Mouse (Mus musculus): ENCODE measurements at regions not wholly inside any gene's neighbourhood (a gene's known extent, or its start where the extent isn't known, plus 50 kb on each side); places are given as distances from the start of the nearest gene placed in this dataset.

DNA sequence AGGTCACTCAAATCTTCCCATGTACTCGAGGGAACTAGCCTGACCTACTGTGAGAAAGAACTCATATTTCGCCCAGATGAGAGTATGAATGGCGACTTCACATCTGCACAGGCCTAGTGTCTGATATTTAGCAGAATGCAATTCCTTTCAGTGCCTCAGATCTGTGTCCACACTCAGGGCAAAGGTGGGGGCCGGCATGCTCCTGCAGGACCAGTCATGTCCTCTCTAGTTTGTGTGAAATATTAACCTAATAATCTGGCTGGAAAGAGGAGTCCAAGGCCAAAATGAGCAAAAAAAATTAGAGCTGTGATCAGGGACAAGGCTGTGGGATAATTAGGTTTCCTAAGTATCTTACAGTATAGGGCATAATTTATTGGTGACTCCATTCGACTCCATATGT lies 292.1 kb downstream of the Irs2 start:
- peaks cover 27% of the 10 kb centered on the region for H3K4me1 ChIP-seq
- ATAC-seq (replicated peaks; ENCODE audit: low FRiP score) = 0 out of 2 replicates have a peak, but pooled peaks have one; percentile 34
- H3K27me3 ChIP-seq = peaks cover 4% of the 10 kb centered on the region; the same call in 1 of the 2 replicates
- no peak overlapping the region for H3K9ac ChIP-seq
- no peaks in the 10 kb centered on the region for H3K36me3 ChIP-seq
- H3K9me3 ChIP-seq (replicated peaks) = no peaks in the 10 kb centered on the region
- no peak overlapping the region for H3K4me3 ChIP-seq (replicated peaks)
- no peak overlapping the region for H3K27ac ChIP-seq
- no peak overlapping the region for H3K4me2 ChIP-seq
- WGBS = 55% methylated on average over 5 of the region's 5 CpGs

GRCm38 (mm10) chr8:10713515-10714042 lies 294.7 kb downstream of the Irs2 start:
- H3K27me3 ChIP-seq = peaks cover 4% of the 10 kb centered on the region; the same call in 1 of the 2 replicates
- WGBS = 62% methylated on average over 13 of the region's 13 CpGs
- no peak overlapping the region for H3K9ac ChIP-seq
- H3K27ac ChIP-seq = no peak overlapping the region
- peaks cover 27% of the 10 kb centered on the region for H3K4me1 ChIP-seq
- no peak overlapping the region for H3K4me3 ChIP-seq (replicated peaks)
- no peaks in the 10 kb centered on the region for H3K36me3 ChIP-seq
- H3K9me3 ChIP-seq (replicated peaks) = no peaks in the 10 kb centered on the region
- no peak overlapping the region for H3K4me2 ChIP-seq
- ATAC-seq (replicated peaks; ENCODE audit: low FRiP score) = no peak

GRCm38 (mm10) chr8:10712118-10712689 lies 296.1 kb downstream of the Irs2 start:
- Histone ChIP-seq H3K4me2 (no peak overlapping the region), H3K27ac (no peak overlapping the region), H3K36me3 (no peaks in the 10 kb centered on the region), H3K4me3 (replicated peaks) (no peak overlapping the region), H3K9me3 (replicated peaks) (no peaks in the 10 kb centered on the region), H3K9ac (no peak overlapping the region), H3K27me3 (peaks cover 4% of the 10 kb centered on the region; the same call in 1 of the 2 replicates), H3K4me1 (peaks cover 16% of the 10 kb centered on the region)
- no peak for ATAC-seq (replicated peaks; ENCODE audit: low FRiP score)
- 81% methylated on average over 7 of the region's 7 CpGs for WGBS

- no peaks in the 10 kb centered on the region for H3K9me3 ChIP-seq (replicated peaks)
- no peak overlapping the region for H3K4me2 ChIP-seq
- H3K4me3 ChIP-seq (replicated peaks) = no peak overlapping the region
- no peak overlapping the region for H3K27ac ChIP-seq
- ATAC-seq (replicated peaks; ENCODE audit: low FRiP score) = no peak
- peaks cover 10% of the 10 kb centered on the region for H3K4me1 ChIP-seq
- WGBS = 59% methylated on average over 7 of the region's 7 CpGs
- H3K27me3 ChIP-seq = peaks cover 4% of the 10 kb centered on the region; the same call in 1 of the 2 replicates
- H3K9ac ChIP-seq = no peak overlapping the region
- H3K36me3 ChIP-seq = no peaks in the 10 kb centered on the region
Observed at GRCm38 (mm10) chr8:10711474-10711873, 296.8 kb downstream of the Irs2 start.

GRCm38 (mm10) chr8:10708509-10708908 lies 299.7 kb downstream of the Irs2 start:
- 84% methylated on average over 6 of the region's 6 CpGs for WGBS
- Histone ChIP-seq H3K9me3 (replicated peaks) (no peaks in the 10 kb centered on the region), H3K27ac (no peak overlapping the region), H3K4me3 (replicated peaks) (no peak overlapping the region), H3K9ac (no peak overlapping the region), H3K36me3 (no peaks in the 10 kb centered on the region), H3K27me3 (no peaks in the 10 kb centered on the region), H3K4me1 (0 out of 2 replicates have a peak, but pooled peaks cover 1% of the 10 kb centered on the region), H3K4me2 (no peak overlapping the region)
- no peak for ATAC-seq (replicated peaks; ENCODE audit: low FRiP score)

DNA sequence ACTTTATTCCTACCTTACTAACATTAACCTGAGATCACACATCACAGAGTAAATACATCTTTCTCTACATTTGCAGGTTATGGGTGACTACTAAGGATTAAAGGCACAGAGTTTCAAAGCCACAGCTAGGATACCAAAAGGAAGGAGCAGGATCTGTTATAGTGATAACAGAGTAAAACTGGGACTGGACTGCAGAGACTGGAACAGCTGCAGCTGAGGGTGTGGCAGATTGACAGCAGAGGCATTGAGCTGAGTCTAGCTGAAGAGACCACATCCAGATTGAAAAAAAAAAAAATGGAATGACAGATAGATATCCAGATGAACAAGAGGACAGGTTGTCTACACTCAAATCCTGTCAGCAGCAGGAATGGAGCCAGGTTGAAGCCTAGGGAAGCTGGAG lies 301.1 kb downstream of the Irs2 start:
- Histone ChIP-seq H3K4me2 (no peak overlapping the region), H3K9me3 (replicated peaks) (no peaks in the 10 kb centered on the region), H3K4me3 (replicated peaks) (no peak overlapping the region), H3K36me3 (no peaks in the 10 kb centered on the region), H3K9ac (no peak overlapping the region), H3K4me1 (peaks cover 4% of the 10 kb centered on the region; the same call in 1 of the 2 replicates), H3K27ac (no peak overlapping the region), H3K27me3 (no peaks in the 10 kb centered on the region)
- no peak for ATAC-seq (replicated peaks; ENCODE audit: low FRiP score)

DNA sequence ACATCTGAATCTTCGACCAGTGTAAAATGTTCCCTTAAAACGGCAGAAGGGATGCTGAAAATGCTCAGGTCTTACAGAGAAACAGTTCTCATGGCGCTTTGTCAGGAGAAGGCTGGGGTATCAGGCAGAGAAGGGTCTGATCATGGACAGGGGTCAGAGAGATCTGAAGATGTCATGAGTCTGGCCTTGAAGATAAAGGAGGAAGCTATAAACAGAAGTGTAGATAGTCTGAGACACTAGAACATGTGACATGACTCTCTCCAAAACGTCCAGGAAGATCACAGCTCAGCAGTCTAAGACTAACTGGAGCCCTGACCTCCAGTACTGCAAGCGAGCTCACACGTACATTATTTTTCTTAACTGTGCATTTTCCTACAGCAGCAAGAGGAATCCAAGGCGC lies 302.3 kb downstream of the Irs2 start:
- ATAC-seq (replicated peaks; ENCODE audit: low FRiP score) = no peak
- Histone ChIP-seq H3K27ac (no peak overlapping the region), H3K9ac (no peak overlapping the region), H3K4me3 (replicated peaks) (no peak overlapping the region), H3K4me2 (no peak overlapping the region), H3K36me3 (no peaks in the 10 kb centered on the region), H3K27me3 (no peaks in the 10 kb centered on the region), H3K4me1 (peaks cover 5% of the 10 kb centered on the region; the same call in 1 of the 2 replicates), H3K9me3 (replicated peaks) (no peaks in the 10 kb centered on the region)
- 58% methylated on average over 7 of the region's 7 CpGs for WGBS

- WGBS = 90% methylated on average over 7 of the region's 7 CpGs
- H3K36me3 ChIP-seq = no peaks in the 10 kb centered on the region
- no peak overlapping the region for H3K9ac ChIP-seq
- H3K4me2 ChIP-seq = no peak overlapping the region
- no peaks in the 10 kb centered on the region for H3K27me3 ChIP-seq
- H3K27ac ChIP-seq = no peak overlapping the region
- H3K4me1 ChIP-seq = peaks cover 5% of the 10 kb centered on the region; the same call in 1 of the 2 replicates
- H3K4me3 ChIP-seq (replicated peaks) = no peak overlapping the region
- H3K9me3 ChIP-seq (replicated peaks) = no peaks in the 10 kb centered on the region
- no peak for ATAC-seq (replicated peaks; ENCODE audit: low FRiP score)
Observed at GRCm38 (mm10) chr8:10702755-10703154, 305.5 kb downstream of the Irs2 start.

DNA sequence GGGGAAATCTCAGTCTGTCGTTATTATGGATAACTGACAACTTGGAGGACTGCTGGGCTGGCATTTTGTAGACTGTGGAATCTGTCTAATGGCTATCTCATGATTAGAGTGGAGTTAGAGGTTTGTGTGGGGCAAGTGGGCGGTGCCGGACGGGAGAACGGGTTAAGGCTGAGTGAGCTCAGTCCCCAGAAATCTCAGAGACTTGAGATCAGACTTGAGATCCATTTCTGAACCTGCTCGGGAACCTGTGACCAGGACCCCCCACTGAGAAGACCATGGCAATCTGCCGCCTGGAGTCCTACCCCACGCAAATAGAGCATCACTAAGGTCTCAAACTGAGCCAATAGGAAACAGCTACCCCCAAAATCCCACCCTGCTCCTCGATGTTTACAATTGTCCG lies 306.0 kb downstream of the Irs2 start:
- Histone ChIP-seq H3K4me2 (no peak overlapping the region), H3K27me3 (no peaks in the 10 kb centered on the region), H3K36me3 (no peaks in the 10 kb centered on the region), H3K27ac (no peak overlapping the region), H3K9ac (no peak overlapping the region), H3K9me3 (replicated peaks) (no peaks in the 10 kb centered on the region), H3K4me1 (peaks cover 5% of the 10 kb centered on the region; the same call in 1 of the 2 replicates), H3K4me3 (replicated peaks) (no peak overlapping the region)
- 61% methylated on average over 10 of the region's 10 CpGs for WGBS
- ATAC-seq (replicated peaks; ENCODE audit: low FRiP score) = no peak

GRCm38 (mm10) chr8:10701648-10702061 lies 306.6 kb downstream of the Irs2 start:
- no peak for ATAC-seq (replicated peaks; ENCODE audit: low FRiP score)
- no peaks in the 10 kb centered on the region for H3K27me3 ChIP-seq
- H3K27ac ChIP-seq = no peak overlapping the region
- peaks cover 5% of the 10 kb centered on the region; the same call in 1 of the 2 replicates for H3K4me1 ChIP-seq
- no peak overlapping the region for H3K4me3 ChIP-seq (replicated peaks)
- WGBS = 83% methylated on average over 4 of the region's 4 CpGs
- no peak overlapping the region for H3K9ac ChIP-seq
- no peaks in the 10 kb centered on the region for H3K36me3 ChIP-seq
- H3K9me3 ChIP-seq (replicated peaks) = no peaks in the 10 kb centered on the region
- no peak overlapping the region for H3K4me2 ChIP-seq

GRCm38 (mm10) chr8:10701226-10701625 lies 307.0 kb downstream of the Irs2 start:
- Histone ChIP-seq H3K4me2 (no peak overlapping the region), H3K9me3 (replicated peaks) (no peaks in the 10 kb centered on the region), H3K9ac (no peak overlapping the region), H3K27me3 (no peaks in the 10 kb centered on the region), H3K4me1 (peaks cover 5% of the 10 kb centered on the region; the same call in 1 of the 2 replicates), H3K36me3 (no peaks in the 10 kb centered on the region), H3K27ac (no peak overlapping the region), H3K4me3 (replicated peaks) (no peak overlapping the region)
- no peak for ATAC-seq (replicated peaks; ENCODE audit: low FRiP score)
- WGBS = 78% methylated on average over 4 of the region's 4 CpGs

- Histone ChIP-seq H3K9ac (no peak overlapping the region), H3K9me3 (replicated peaks) (no peaks in the 10 kb centered on the region), H3K27me3 (no peaks in the 10 kb centered on the region), H3K27ac (no peak overlapping the region), H3K4me3 (replicated peaks) (no peak overlapping the region), H3K4me1 (peaks cover 5% of the 10 kb centered on the region; the same call in 1 of the 2 replicates), H3K4me2 (no peak overlapping the region), H3K36me3 (no peaks in the 10 kb centered on the region)
- no peak for ATAC-seq (replicated peaks; ENCODE audit: low FRiP score)
- whole genome bisulfite sequencing = 82% methylated on average over 9 of the region's 9 CpGs
Observed at GRCm38 (mm10) chr8:10699669-10700068, 308.6 kb downstream of the Irs2 start.

DNA sequence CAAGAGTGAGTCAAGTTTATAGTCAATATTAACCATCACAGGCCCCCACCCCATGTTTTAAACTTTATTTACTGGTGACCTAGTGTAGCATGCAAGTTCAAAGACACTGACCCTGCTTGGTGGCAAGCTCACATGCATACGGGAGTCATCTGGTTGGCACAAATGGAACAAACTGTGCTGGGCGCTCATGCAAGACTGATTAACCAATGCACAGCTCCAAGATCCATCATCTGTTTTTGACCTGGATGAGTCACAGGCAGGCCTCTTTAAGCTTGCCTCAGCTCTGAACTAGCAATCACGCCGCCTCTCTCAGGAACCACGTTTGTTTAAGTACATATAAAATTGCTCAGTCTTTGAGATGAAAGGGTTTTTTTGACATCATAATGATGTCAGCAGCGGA lies 313.1 kb downstream of the Irs2 start:
- Histone ChIP-seq H3K4me3 (replicated peaks) (no peak overlapping the region), H3K4me2 (no peak overlapping the region), H3K4me1 (peaks cover 2% of the 10 kb centered on the region; the same call in 1 of the 2 replicates), H3K27ac (no peak overlapping the region), H3K27me3 (no peaks in the 10 kb centered on the region), H3K36me3 (no peaks in the 10 kb centered on the region), H3K9ac (no peak overlapping the region), H3K9me3 (replicated peaks) (no peaks in the 10 kb centered on the region)
- WGBS = 78% methylated on average over 6 of the region's 6 CpGs
- ATAC-seq (replicated peaks; ENCODE audit: low FRiP score) = no peak; the same call in 1 of the 2 replicates
